Mouse (Mus musculus): ENCODE results near the gene Rab3ip.

- TF ChIP-seq CTCF (IDR thresholded peaks at IDR 0.05; ENCODE audit: low read depth) (no peak), EP300 (IDR thresholded peaks at IDR 0.05; ENCODE audit: low read depth) (no peak)
Observed at GRCm38 (mm10) chr10:116896336-116897177, 54.0 kb downstream of the Rab3ip start, which contains the start of gene Myrfl.
